23 mouse cellular contexts compared by ENCODE assay signal in genomic region chr2:57243987-57244386, GRCm38 (mm10).
"Had no signal": no experiment of that assay in that cellular context is flagged by ENCODE, and none has a peak within 500 bp of the region (broad histone marks: within the 10 kb centered on the region; RNA-seq: fewer than 3 reads in every experiment).

No protein-coding gene starts in this region.

- H3K27ac ChIP-seq: heart, embryonic 10.5 days; hindbrain, embryonic 10.5 days; hindbrain, embryonic 12.5 days; hindbrain, embryonic 14.5 days; intestine, embryonic 15.5 days; left cerebral cortex, adult 2 months; limb, embryonic 10.5 days; limb, embryonic 12.5 days had no signal

- ATAC-seq: hindbrain, embryonic 16.5 days; inflammation-experienced regulatory T-cells, adult 6 months; intestine, embryonic 15.5 days; intestine, postnatal 0 days had no signal

- H3K36me3 ChIP-seq: heart, embryonic 10.5 days; heart, embryonic 12.5 days; hindbrain, embryonic 10.5 days; hindbrain, embryonic 12.5 days; intestine, embryonic 15.5 days; limb, embryonic 10.5 days; limb, embryonic 12.5 days had no signal

- H3K4me3 ChIP-seq: heart, embryonic 10.5 days; heart, embryonic 12.5 days; hindbrain, embryonic 10.5 days; hindbrain, embryonic 12.5 days; intestine, embryonic 15.5 days; limb, embryonic 10.5 days; limb, embryonic 12.5 days had no signal

- H3K9ac ChIP-seq: heart, embryonic 12.5 days; hindbrain, embryonic 12.5 days; hindbrain, embryonic 14.5 days; intestine, embryonic 15.5 days; limb, embryonic 12.5 days had no signal

- H3K4me1 ChIP-seq: heart, embryonic 10.5 days; heart, embryonic 12.5 days; intestine, embryonic 15.5 days; limb, embryonic 12.5 days had no signal

- DNase-seq: gastrocnemius, postnatal 14 days; heart, adult 18-20 months; heart, postnatal 10 days; heart, postnatal 4 days; kidney, adult 18-20 months; kidney, adult 8-10 months; kidney, postnatal 10 days; kidney, postnatal 25 days; kidney, postnatal 4 days; liver had no signal

- H3K27me3 ChIP-seq: heart, embryonic 12.5 days; hindbrain, embryonic 12.5 days; intestine, embryonic 15.5 days; limb, embryonic 12.5 days had no signal

- H3K9me3 ChIP-seq: heart, embryonic 10.5 days; heart, embryonic 12.5 days; hindbrain, embryonic 10.5 days; hindbrain, embryonic 12.5 days; intestine, embryonic 15.5 days; limb, embryonic 10.5 days; limb, embryonic 12.5 days had no signal

- H3K4me2 ChIP-seq: heart, embryonic 12.5 days; hindbrain, embryonic 12.5 days; hindbrain, embryonic 14.5 days; intestine, embryonic 15.5 days; limb, embryonic 12.5 days; liver, embryonic 11.5 days had no signal
